Mouse (Mus musculus) B cell, adult 2 months (primary cell): Measurements from ENCODE around the gene Gpa33.

ENCODE experiments used
- DNase-seq, 2 experiments: peaks; one replicate each; pipeline ENCODE4 v3.0.0; 2022

Gpa33 gene

GRCm38 (mm10) chr1:166130224-166130860, at the start of gene Gpa33:
Gene Gpa33 (plus strand): TSS chr1:166130238.
- no peak for DNase-seq

GRCm38 (mm10) chr1:166088446-166089170, 41.4 kb upstream of the Gpa33 start:
- DNase-seq, result no peak

GRCm38 (mm10) chr1:166089337-166089736, 40.7 kb upstream of the Gpa33 start:
- no peak for DNase-seq

GRCm38 (mm10) chr1:166089739-166090138, 40.3 kb upstream of the Gpa33 start:
- no peak for DNase-seq

- no peak for DNase-seq
Observed at GRCm38 (mm10) chr1:166090306-166090705, 39.7 kb upstream of the Gpa33 start.

GRCm38 (mm10) chr1:166094462-166094861, 35.6 kb upstream of the Gpa33 start:
- no peak for DNase-seq

- no peak for DNase-seq
Observed at GRCm38 (mm10) chr1:166098120-166098519, 31.9 kb upstream of the Gpa33 start.

- DNase-seq, result peak; percentile 40 to 48
Observed at GRCm38 (mm10) chr1:166102920-166103608, 27.0 kb upstream of the Gpa33 start.

GRCm38 (mm10) chr1:166104858-166105257, 25.2 kb upstream of the Gpa33 start:
- no peak for DNase-seq

GRCm38 (mm10) chr1:166105464-166105863, 24.6 kb upstream of the Gpa33 start:
- no peak for DNase-seq

- no peak for DNase-seq
Observed at GRCm38 (mm10) chr1:166114986-166115385, 15.1 kb upstream of the Gpa33 start.

GRCm38 (mm10) chr1:166115719-166116118, 14.3 kb upstream of the Gpa33 start:
- no peak for DNase-seq

GRCm38 (mm10) chr1:166117866-166118639, 12.0 kb upstream of the Gpa33 start:
- DNase-seq, result no peak

- DNase-seq, result no peak
Observed at GRCm38 (mm10) chr1:166122114-166122513, 7.9 kb upstream of the Gpa33 start.

GRCm38 (mm10) chr1:166123045-166123444, 7.0 kb upstream of the Gpa33 start:
- DNase-seq, result no peak

- no peak for DNase-seq
Observed at GRCm38 (mm10) chr1:166123751-166124150, 6.3 kb upstream of the Gpa33 start.

GRCm38 (mm10) chr1:166124932-166125593, 5.0 kb upstream of the Gpa33 start:
- DNase-seq, result no peak

- DNase-seq, result no peak
Observed at GRCm38 (mm10) chr1:166126290-166126689, 3.7 kb upstream of the Gpa33 start.

GRCm38 (mm10) chr1:166126795-166127194, 3.2 kb upstream of the Gpa33 start:
- DNase-seq, result no peak

- DNase-seq, result no peak
Observed at GRCm38 (mm10) chr1:166127719-166128118, 2.3 kb upstream of the Gpa33 start, which contains the start of gene Dusp27. Gene Dusp27 (minus strand): TSS chr1:166127922.

GRCm38 (mm10) chr1:166128551-166128950, 1.5 kb upstream of the Gpa33 start:
- no peak for DNase-seq

GRCm38 (mm10) chr1:166132367-166132766, 2.3 kb downstream of the Gpa33 start:
- no peak for DNase-seq
